Mouse (Mus musculus) ZHBTc4 (cell line): ENCODE measurements around the gene Tm6sf1.
"Not testable (repeated sequence)": the region's sequence is repeated elsewhere in the genome, so short reads cannot be mapped to it uniquely, and the experiment has no call there.

Experiments
- DNase-seq: peaks from one replicate; pipeline ENCODE4 v3.0.0-alpha.2; 2011; ENCODE audit warnings: low read depth, low spot score

Gene Tm6sf1

GRCm38 (mm10) chr7:81858968-81859721 lies at the start of gene Tm6sf1:
Tm6sf1 (plus strand) TSS chr7:81859001.
- DNase-seq, result peak; percentile 44

- no peak for DNase-seq
These were observed 33.9 kb upstream of the Tm6sf1 start for GRCm38 (mm10) chr7:81824906-81825305.

GRCm38 (mm10) chr7:81825381-81825780 lies 33.4 kb upstream of the Tm6sf1 start:
- DNase-seq, result no peak

- DNase-seq, result no peak
These were observed 30.8 kb upstream of the Tm6sf1 start for GRCm38 (mm10) chr7:81827806-81828667.

- DNase-seq, result peak; percentile 49
These were observed 30.0 kb upstream of the Tm6sf1 start for GRCm38 (mm10) chr7:81828681-81829378.

- peak; percentile 91 for DNase-seq
These were observed 29.4 kb upstream of the Tm6sf1 start, which contains the start of gene Btbd1 for GRCm38 (mm10) chr7:81829379-81829894. Btbd1 (minus strand) TSS chr7:81829431.

GRCm38 (mm10) chr7:81834847-81835246 lies 24.0 kb upstream of the Tm6sf1 start:
- DNase-seq, result peak; percentile 25

GRCm38 (mm10) chr7:81835430-81835829 lies 23.4 kb upstream of the Tm6sf1 start:
- DNase-seq, result no peak

GRCm38 (mm10) chr7:81837771-81838170 lies 21.0 kb upstream of the Tm6sf1 start:
- not testable (repeated sequence) for DNase-seq

GRCm38 (mm10) chr7:81839746-81840145 lies 19.1 kb upstream of the Tm6sf1 start:
- DNase-seq, result no peak

- no peak for DNase-seq
These were observed 18.1 kb upstream of the Tm6sf1 start for GRCm38 (mm10) chr7:81840661-81841181.

GRCm38 (mm10) chr7:81841439-81841838 lies 17.4 kb upstream of the Tm6sf1 start:
- DNase-seq, result no peak

GRCm38 (mm10) chr7:81842141-81842540 lies 16.7 kb upstream of the Tm6sf1 start:
- DNase-seq, result no peak

- no peak for DNase-seq
These were observed 15.8 kb upstream of the Tm6sf1 start for GRCm38 (mm10) chr7:81842998-81843397.

GRCm38 (mm10) chr7:81843903-81844302 lies 14.9 kb upstream of the Tm6sf1 start:
- no peak for DNase-seq

- DNase-seq, result no peak
These were observed 14.0 kb upstream of the Tm6sf1 start for GRCm38 (mm10) chr7:81844801-81845200.

- no peak for DNase-seq
These were observed 13.5 kb upstream of the Tm6sf1 start for GRCm38 (mm10) chr7:81845313-81845712.

- no peak for DNase-seq
These were observed 12.8 kb upstream of the Tm6sf1 start for GRCm38 (mm10) chr7:81846008-81846407.

- DNase-seq, result no peak
These were observed 11.8 kb upstream of the Tm6sf1 start for GRCm38 (mm10) chr7:81847010-81847409.

- DNase-seq, result no peak
These were observed 11.0 kb upstream of the Tm6sf1 start for GRCm38 (mm10) chr7:81847777-81848176.

GRCm38 (mm10) chr7:81849214-81849613 lies 9.6 kb upstream of the Tm6sf1 start:
- no peak for DNase-seq
